Mouse (Mus musculus) kidney, adult 2 months (tissue): Measurements from ENCODE around the gene Heatr3. TPM values are rescaled to one million over a fixed set of nuclear protein-coding genes. Genes with fewer than 3 reads are reported as not detected.

Source experiments
- DNase-seq: peaks from one replicate; pipeline ENCODE4 v3.0.0; 2021
- H3K27ac ChIP-seq: fragments of 200-500 bp; 2 replicates; pipeline ENCODE4 v1.5.1; 2012; ENCODE audit warnings: low read depth, low read length, control low read depth, inconsistent platforms; ENCODE audit not compliant: insufficient read depth
- H3K27me3 ChIP-seq: fragments of 200-500 bp; replicated peaks from 2 replicates; pipeline ENCODE4 v1.6.1; 2012; ENCODE audit warnings: mild to moderate bottlenecking, moderate library complexity, low read length, inconsistent platforms; ENCODE audit not compliant: control insufficient read depth, insufficient read depth
- H3K36me3 ChIP-seq: fragments of 200-500 bp; 2 replicates; pipeline ENCODE4 v1.6.1; 2012; ENCODE audit warnings: mild to moderate bottlenecking, moderate library complexity, low read length, inconsistent platforms; ENCODE audit not compliant: control insufficient read depth, insufficient read depth
- H3K4me1 ChIP-seq: fragments of 200-500 bp; 2 replicates; pipeline ENCODE4 v1.6.1; 2011; ENCODE audit warnings: low read length; ENCODE audit not compliant: control insufficient read depth, insufficient read depth
- H3K4me3 ChIP-seq: fragments of 200-500 bp; 2 replicates; pipeline ENCODE4 v1.5.1; 2011; ENCODE audit warnings: mild to moderate bottlenecking, low read depth, low read length, control low read depth; ENCODE audit not compliant: insufficient read depth
- CTCF ChIP-seq: fragments of 200-500 bp; conservative IDR thresholded peaks from 2 replicates; pipeline ENCODE4 v1.5.1; 2011; ENCODE audit warnings: low read depth, mild to moderate bottlenecking, control low read depth, low read length, moderate library complexity, mixed read lengths; ENCODE audit not compliant: insufficient read depth, insufficient read length
- POLR2A ChIP-seq: fragments of 200-500 bp; IDR thresholded peaks from one replicate; pipeline ENCODE4 v1.6.1; 2011; ENCODE audit warnings: low read depth, low read length, control low read depth
- WGBS: fragments of 180-500 bp; shearing (Covaris S2); methylation state at CpG from one replicate; pipeline ENCODE4 v1.1.7; 2018; 5-methylcytosine and 5-hydroxymethylcytosine counted together
- polyA plus RNA-seq: library from polyadenylated mRNA; depleted of rRNA; stranded (reverse); fragments of >200 nt; gene quantifications from 2 replicates; pipeline ENCODE4 v1.2.3, GENCODE M21; 2012

Gene Heatr3
- polyA plus RNA-seq, 1 experiment, result 15.3 TPM

- TF ChIP-seq CTCF (peak; percentile 73), POLR2A (peak; percentile 35)
- Histone ChIP-seq H3K4me3 (peak within 1 kb of the TSS; percentile 94), H3K27me3 (no peaks in the 10 kb centered on the region), H3K4me1 (0 out of 2 replicates have a peak, but pooled peaks cover 2% of the 10 kb centered on the region), H3K36me3 (no peaks in the 10 kb centered on the region), H3K27ac (peak within 1 kb of the TSS; percentile 80)
- DNase-seq, result peak; percentile 99
- under 1% methylated on average over 48 of the region's 49 CpGs for WGBS
Observed at GRCm38 (mm10) chr8:88118456-88119036, 19.1 kb upstream of the Heatr3 start, which contains the start of gene Cnep1r1. Cnep1r1 (plus strand) TSS chr8:88118769.

- WGBS, result under 1% methylated on average over 11 of the region's 11 CpGs
- DNase-seq, result peak; percentile 26
- H3K4me3 ChIP-seq, result peak overlapping the region; percentile 94
Observed at GRCm38 (mm10) chr8:88119076-88119475, 18.6 kb upstream of the Heatr3 start.

GRCm38 (mm10) chr8:88124850-88125249, 12.8 kb upstream of the Heatr3 start:
- peaks cover 2% of the 10 kb centered on the region; the same call in 1 of the 2 replicates for H3K36me3 ChIP-seq
- no peak for TF ChIP-seq CTCF
- TF ChIP-seq POLR2A, result no peak
- H3K27ac ChIP-seq, result no peak overlapping the region
- no peak for DNase-seq
- 89% methylated on average over 2 of the region's 2 CpGs for WGBS
- H3K27me3 ChIP-seq, result no peaks in the 10 kb centered on the region
- H3K4me1 ChIP-seq, result 0 out of 2 replicates have a peak, but pooled peaks cover 2% of the 10 kb centered on the region
- no peak overlapping the region for H3K4me3 ChIP-seq

More at GRCm38 (mm10) chr8:88119076-88119475, 18.6 kb upstream of the Heatr3 start:
- Histone ChIP-seq H3K4me1 (0 out of 2 replicates have a peak, but pooled peaks cover 2% of the 10 kb centered on the region), H3K27ac (peak overlapping the region; percentile 80; the same call in 1 of the 2 replicates), H3K36me3 (no peaks in the 10 kb centered on the region), H3K27me3 (no peaks in the 10 kb centered on the region)
- TF ChIP-seq CTCF, result no peak
- no peak for TF ChIP-seq POLR2A

GRCm38 (mm10) chr8:88129397-88129796, 8.3 kb upstream of the Heatr3 start:
- TF ChIP-seq CTCF (no peak), POLR2A (no peak)
- Histone ChIP-seq H3K27me3 (no peaks in the 10 kb centered on the region), H3K4me1 (no peaks in the 10 kb centered on the region), H3K4me3 (no peak overlapping the region), H3K27ac (no peak overlapping the region), H3K36me3 (peaks cover 2% of the 10 kb centered on the region; the same call in 1 of the 2 replicates)
- 89% methylated on average over 4 of the region's 4 CpGs for WGBS
- DNase-seq, result no peak

GRCm38 (mm10) chr8:88130754-88131317, 6.8 kb upstream of the Heatr3 start:
- DNase-seq, result peak; percentile 73
- no peaks in the 10 kb centered on the region for H3K4me1 ChIP-seq
- no peaks in the 10 kb centered on the region; the same call in 1 of the 2 replicates for H3K36me3 ChIP-seq
- no peak overlapping the region for H3K4me3 ChIP-seq
- 34% methylated on average over 7 of the region's 7 CpGs for WGBS
- H3K27ac ChIP-seq, result no peak overlapping the region
- TF ChIP-seq CTCF (no peak), POLR2A (no peak)
- H3K27me3 ChIP-seq, result no peaks in the 10 kb centered on the region

GRCm38 (mm10) chr8:88139256-88139655, 1.6 kb downstream of the Heatr3 start:
- no peak overlapping the region for H3K27ac ChIP-seq
- no peak for TF ChIP-seq CTCF
- no peak for TF ChIP-seq POLR2A
- WGBS, result 90% methylated on average over 3 of the region's 3 CpGs
- no peak for DNase-seq
- H3K36me3 ChIP-seq, result no peaks in the 10 kb centered on the region; the same call in none of the 2 replicates
- H3K27me3 ChIP-seq, result no peaks in the 10 kb centered on the region
- no peak overlapping the region for H3K4me3 ChIP-seq
- H3K4me1 ChIP-seq, result no peaks in the 10 kb centered on the region

- H3K36me3 ChIP-seq, result no peaks in the 10 kb centered on the region; the same call in none of the 2 replicates
- WGBS, result 90% methylated on average over 3 of the region's 3 CpGs
- no peak for DNase-seq
- H3K27me3 ChIP-seq, result no peaks in the 10 kb centered on the region
- no peak overlapping the region for H3K4me3 ChIP-seq
- no peak overlapping the region for H3K27ac ChIP-seq
- no peaks in the 10 kb centered on the region for H3K4me1 ChIP-seq
- TF ChIP-seq CTCF, result no peak
- no peak for TF ChIP-seq POLR2A
Observed at GRCm38 (mm10) chr8:88141629-88142028, 4.0 kb downstream of the Heatr3 start.
